Mouse (Mus musculus) liver, embryonic 12.5 days (tissue): ENCODE measurements around the gene Acta2. TPM values are rescaled to one million over a fixed set of nuclear protein-coding genes. Genes with fewer than 3 reads are reported as not detected.
A peak's percentile ranks its signal among the peaks of the same experiment; 100 is the strongest.

Source experiments
- ATAC-seq: fragments of 200-750 bp; cut with Nextera tagmentation; 2 replicates; pipeline ENCODE4 v1.8.0; 2017; ENCODE audit warnings: moderate number of reproducible peaks, mild to moderate bottlenecking, moderate library complexity
- H3K27ac ChIP-seq: fragments of 300-500 bp; sonication (generic); 2 replicates; pipeline ENCODE4 v1.5.1; 2016; ENCODE audit warnings: mild to moderate bottlenecking
- H3K27me3 ChIP-seq: fragments of 300-500 bp; sonication (generic); replicated peaks from 2 replicates; pipeline ENCODE4 v1.6.1; 2016; ENCODE audit warnings: mild to moderate bottlenecking, moderate library complexity
- H3K36me3 ChIP-seq: fragments of 300-500 bp; sonication (generic); 2 replicates; pipeline ENCODE4 v1.6.1; 2016; ENCODE audit warnings: mild to moderate bottlenecking, moderate library complexity
- H3K4me1 ChIP-seq: fragments of 300-500 bp; sonication (generic); 2 replicates; pipeline ENCODE4 v1.6.1; 2016
- H3K4me2 ChIP-seq: fragments of 300-500 bp; sonication (generic); 2 replicates; pipeline ENCODE4 v1.6.1; 2016; ENCODE audit warnings: mild to moderate bottlenecking, moderate library complexity
- H3K4me3 ChIP-seq: fragments of 300-500 bp; sonication (generic); 2 replicates; pipeline ENCODE4 v1.5.1; 2016; ENCODE audit warnings: mild to moderate bottlenecking, moderate library complexity
- H3K9ac ChIP-seq: fragments of 300-500 bp; sonication (generic); 2 replicates; pipeline ENCODE4 v1.6.1; 2016; ENCODE audit warnings: mild to moderate bottlenecking, moderate library complexity
- H3K9me3 ChIP-seq: fragments of 300-500 bp; sonication (generic); replicated peaks from 2 replicates; pipeline ENCODE4 v1.6.1; 2016; ENCODE audit warnings: mild to moderate bottlenecking, moderate library complexity
- WGBS: fragments of 180-500 bp; shearing (Covaris S2); methylation state at CpG from one replicate; pipeline ENCODE4 v1.1.7; 2016; ENCODE audit not compliant: insufficient replicate concordance; 5-methylcytosine and 5-hydroxymethylcytosine counted together
- polyA plus RNA-seq: library from polyadenylated mRNA; unstranded; fragments of >200 nt; fragmentation: Nextera tagmentation; extraction: Ambion mirVana; gene quantifications from 2 replicates; pipeline ENCODE4 v1.2.1, GENCODE M21; 2016

Acta2 gene
- polyA plus RNA-seq, 1 experiment from 2014 or later = 26.4 TPM

- WGBS = 57% methylated on average over 15 of the region's 15 CpGs
These were observed 14.0 kb downstream of the Acta2 start for GRCm38 (mm10) chr19:34241247-34241915.

GRCm38 (mm10) chr19:34240273-34241039 is 14.9 kb downstream of the Acta2 start:
- Histone ChIP-seq H3K4me3 (no peak overlapping the region), H3K4me1 (no peaks in the 10 kb centered on the region), H3K4me2 (no peak overlapping the region), H3K27ac (no peak overlapping the region), H3K27me3 (no peaks in the 10 kb centered on the region), H3K9ac (no peak overlapping the region), H3K9me3 (no peaks in the 10 kb centered on the region), H3K36me3 (peaks cover 4% of the 10 kb centered on the region; the same call in 1 of the 2 replicates)
- ATAC-seq = no peak
- 72% methylated on average over 5 of the region's 5 CpGs for WGBS

More at GRCm38 (mm10) chr19:34241247-34241915, 14.0 kb downstream of the Acta2 start:
- H3K36me3 ChIP-seq = peaks cover 4% of the 10 kb centered on the region; the same call in 1 of the 2 replicates
- H3K27me3 ChIP-seq = no peaks in the 10 kb centered on the region
- no peak overlapping the region for H3K27ac ChIP-seq
- no peaks in the 10 kb centered on the region for H3K4me1 ChIP-seq
- no peaks in the 10 kb centered on the region for H3K9me3 ChIP-seq
- H3K4me3 ChIP-seq = no peak overlapping the region
- no peak overlapping the region for H3K9ac ChIP-seq
- ATAC-seq = no peak
- H3K4me2 ChIP-seq = no peak overlapping the region

DNA sequence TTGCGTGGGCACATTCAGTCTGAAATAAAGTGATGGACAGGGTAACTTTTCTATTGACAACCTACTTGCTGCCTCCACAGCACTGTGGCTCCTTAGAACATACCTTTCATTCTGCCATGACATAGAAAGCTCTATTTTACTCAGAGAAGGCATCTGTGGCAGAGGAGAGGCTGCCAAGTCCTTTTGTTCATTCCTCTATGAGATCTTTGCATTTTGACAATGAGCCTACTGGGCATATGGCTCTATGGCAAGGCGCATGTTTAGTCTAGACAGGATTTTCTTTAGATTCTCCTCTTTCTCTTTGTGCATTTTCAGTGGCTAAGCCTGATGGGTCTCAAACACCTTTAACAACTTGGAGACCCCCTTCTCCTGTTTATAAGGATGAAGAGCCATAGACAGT is 17.6 kb downstream of the Acta2 start:
- WGBS = 75% methylated on average over 2 of the region's 2 CpGs
- no peak overlapping the region for H3K4me2 ChIP-seq
- ATAC-seq = no peak
- no peak overlapping the region for H3K4me3 ChIP-seq
- no peak overlapping the region for H3K27ac ChIP-seq
- H3K9me3 ChIP-seq = no peaks in the 10 kb centered on the region
- H3K36me3 ChIP-seq = peaks cover 4% of the 10 kb centered on the region; the same call in 1 of the 2 replicates
- H3K9ac ChIP-seq = no peak overlapping the region
- H3K27me3 ChIP-seq = no peaks in the 10 kb centered on the region
- H3K4me1 ChIP-seq = no peaks in the 10 kb centered on the region

DNA sequence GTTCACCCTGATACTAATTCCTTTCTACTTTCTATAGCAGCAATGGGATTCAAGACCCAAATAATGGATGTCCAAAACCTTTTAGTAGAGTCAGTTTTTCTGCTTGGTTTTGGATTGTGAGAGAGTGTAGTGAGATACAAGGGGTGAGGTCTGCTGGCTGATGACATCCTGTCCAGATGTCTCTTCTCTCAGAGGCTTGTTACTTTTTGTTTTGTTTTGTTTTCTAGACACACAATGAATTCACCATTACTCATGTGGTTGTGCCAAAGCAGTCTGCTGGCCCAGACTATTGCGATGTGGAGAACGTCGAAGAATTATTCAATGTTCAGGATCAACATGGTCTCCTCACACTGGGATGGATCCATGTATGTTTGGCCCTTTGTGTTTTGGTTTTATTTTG is 19.3 kb downstream of the Acta2 start:
- H3K27me3 ChIP-seq = no peaks in the 10 kb centered on the region
- no peaks in the 10 kb centered on the region for H3K4me1 ChIP-seq
- ATAC-seq = no peak
- WGBS = 94% methylated on average over 3 of the region's 3 CpGs
- H3K4me2 ChIP-seq = no peak overlapping the region
- H3K9me3 ChIP-seq = no peaks in the 10 kb centered on the region
- H3K27ac ChIP-seq = no peak overlapping the region
- peaks cover 4% of the 10 kb centered on the region; the same call in 1 of the 2 replicates for H3K36me3 ChIP-seq
- H3K9ac ChIP-seq = no peak overlapping the region
- H3K4me3 ChIP-seq = no peak overlapping the region

DNA sequence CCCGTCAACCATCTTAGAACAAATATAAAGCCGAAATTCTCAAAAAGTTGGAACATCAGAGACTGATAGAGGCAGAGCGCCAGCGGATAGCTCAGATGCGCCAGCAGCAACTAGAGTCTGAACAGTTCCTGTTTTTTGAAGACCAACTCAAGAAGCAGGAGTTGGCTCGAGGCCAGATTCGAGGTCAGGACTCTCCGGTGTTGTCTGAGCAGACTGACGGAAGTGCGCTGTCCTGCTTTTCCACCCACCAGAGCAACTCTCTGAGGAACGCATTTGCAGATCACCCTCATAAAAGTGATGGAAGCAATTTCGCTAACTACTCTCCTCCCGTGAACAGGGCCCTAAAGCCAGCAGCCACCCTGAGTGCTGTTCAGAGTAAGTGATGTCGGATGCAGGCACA is 21.4 kb downstream of the Acta2 start:
- no peak overlapping the region for H3K4me2 ChIP-seq
- 73% methylated on average over 14 of the region's 14 CpGs for WGBS

GRCm38 (mm10) chr19:34232326-34232725 is 23.1 kb downstream of the Acta2 start:
- Histone ChIP-seq H3K4me1 (no peaks in the 10 kb centered on the region), H3K4me2 (no peak overlapping the region), H3K9ac (no peak overlapping the region), H3K36me3 (no peaks in the 10 kb centered on the region), H3K27ac (no peak overlapping the region), H3K27me3 (no peaks in the 10 kb centered on the region), H3K9me3 (no peaks in the 10 kb centered on the region), H3K4me3 (no peak overlapping the region)
- ATAC-seq = no peak
- 52% methylated on average over 5 of the region's 5 CpGs for WGBS

More for the DNA sequence above, 21.4 kb downstream of the Acta2 start:
- Histone ChIP-seq H3K27me3 (no peaks in the 10 kb centered on the region), H3K4me1 (no peaks in the 10 kb centered on the region), H3K9me3 (no peaks in the 10 kb centered on the region), H3K4me3 (no peak overlapping the region), H3K27ac (no peak overlapping the region), H3K36me3 (peaks cover 4% of the 10 kb centered on the region; the same call in 1 of the 2 replicates), H3K9ac (no peak overlapping the region)
- ATAC-seq = no peak

- 74% methylated on average over 7 of the region's 7 CpGs for WGBS
These were observed 23.8 kb downstream of the Acta2 start for GRCm38 (mm10) chr19:34231596-34231995.

DNA sequence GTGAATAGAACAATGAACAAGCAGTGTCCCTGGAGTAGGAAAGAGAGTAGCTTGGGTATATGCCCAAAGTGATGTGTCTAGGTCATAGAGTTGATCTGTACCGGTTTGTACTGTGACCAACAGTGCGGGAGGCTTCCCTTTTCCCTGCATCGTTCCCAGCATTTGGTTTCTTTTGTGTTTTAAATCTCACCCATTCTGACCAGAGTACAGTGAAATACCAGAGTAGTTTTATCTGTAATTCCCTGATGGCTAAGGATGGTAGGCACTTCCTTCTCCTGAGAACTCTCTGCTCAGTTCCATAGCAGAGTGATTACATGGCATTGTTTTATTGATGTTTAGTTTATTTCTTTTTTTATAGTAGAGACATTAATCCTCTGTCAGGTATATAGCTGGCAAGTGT is 32.6 kb downstream of the Acta2 start:
- Histone ChIP-seq H3K4me1 (peaks cover 8% of the 10 kb centered on the region; the same call in 1 of the 2 replicates), H3K9me3 (no peaks in the 10 kb centered on the region), H3K4me3 (no peak overlapping the region), H3K4me2 (no peak overlapping the region), H3K27ac (no peak overlapping the region), H3K36me3 (no peaks in the 10 kb centered on the region), H3K27me3 (no peaks in the 10 kb centered on the region), H3K9ac (no peak overlapping the region)
- WGBS = 74% methylated on average over 3 of the region's 3 CpGs
- ATAC-seq = no peak

More at GRCm38 (mm10) chr19:34231596-34231995, 23.8 kb downstream of the Acta2 start:
- Histone ChIP-seq H3K4me2 (no peak overlapping the region), H3K27ac (no peak overlapping the region), H3K9me3 (no peaks in the 10 kb centered on the region), H3K4me1 (no peaks in the 10 kb centered on the region), H3K4me3 (no peak overlapping the region), H3K36me3 (no peaks in the 10 kb centered on the region), H3K27me3 (no peaks in the 10 kb centered on the region), H3K9ac (no peak overlapping the region)
- ATAC-seq = no peak

GRCm38 (mm10) chr19:34220732-34221380 is 34.5 kb downstream of the Acta2 start:
- 55% methylated on average over 3 of the region's 3 CpGs for WGBS

DNA sequence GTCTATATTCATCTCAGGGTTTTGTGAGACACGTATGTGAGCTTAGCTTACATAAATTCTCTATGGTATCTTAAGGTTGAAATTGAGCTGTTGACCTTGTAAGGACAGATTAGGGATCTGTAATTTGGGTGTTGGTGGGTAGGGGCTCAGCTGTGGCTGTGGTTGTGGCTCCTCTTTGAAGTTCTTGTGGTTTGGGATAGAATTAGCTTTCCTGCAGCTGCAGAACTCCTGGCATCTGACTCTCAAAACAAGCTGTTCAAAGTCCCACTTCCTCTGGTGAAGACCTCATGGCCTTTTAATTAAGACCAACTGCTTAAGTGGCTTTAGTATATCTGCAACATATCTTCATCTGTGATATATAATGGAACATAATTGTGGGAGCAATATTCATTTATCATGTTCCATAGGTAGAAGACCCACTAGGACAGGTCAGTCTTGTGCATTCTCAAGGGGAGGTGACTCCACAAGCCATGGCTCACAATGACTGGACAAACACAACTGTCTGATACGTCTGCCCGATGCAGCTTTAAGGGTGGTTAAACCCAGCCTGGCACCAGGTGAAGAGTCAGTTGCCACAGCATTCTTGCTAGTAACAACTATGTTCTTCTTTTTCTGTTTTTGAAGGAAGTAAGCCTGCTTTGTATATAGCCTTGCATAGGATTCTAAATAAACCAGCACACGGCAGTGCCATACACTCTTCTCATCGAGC is 36.0 kb downstream of the Acta2 start:
- H3K27ac ChIP-seq = no peak overlapping the region
- no peaks in the 10 kb centered on the region for H3K36me3 ChIP-seq
- no peak for ATAC-seq
- H3K27me3 ChIP-seq = no peaks in the 10 kb centered on the region
- 76% methylated on average over 5 of the region's 5 CpGs for WGBS
- no peak overlapping the region for H3K9ac ChIP-seq
- H3K4me3 ChIP-seq = no peak overlapping the region
- H3K4me2 ChIP-seq = no peak overlapping the region
- peaks cover 8% of the 10 kb centered on the region; the same call in 1 of the 2 replicates for H3K4me1 ChIP-seq
- no peaks in the 10 kb centered on the region for H3K9me3 ChIP-seq

More at GRCm38 (mm10) chr19:34220732-34221380, 34.5 kb downstream of the Acta2 start:
- Histone ChIP-seq H3K27me3 (no peaks in the 10 kb centered on the region), H3K9me3 (no peaks in the 10 kb centered on the region), H3K9ac (no peak overlapping the region), H3K4me1 (peaks cover 8% of the 10 kb centered on the region; the same call in 1 of the 2 replicates), H3K36me3 (no peaks in the 10 kb centered on the region), H3K4me2 (no peak overlapping the region), H3K27ac (no peak overlapping the region), H3K4me3 (no peak overlapping the region)
- peak; percentile 71 for ATAC-seq

DNA sequence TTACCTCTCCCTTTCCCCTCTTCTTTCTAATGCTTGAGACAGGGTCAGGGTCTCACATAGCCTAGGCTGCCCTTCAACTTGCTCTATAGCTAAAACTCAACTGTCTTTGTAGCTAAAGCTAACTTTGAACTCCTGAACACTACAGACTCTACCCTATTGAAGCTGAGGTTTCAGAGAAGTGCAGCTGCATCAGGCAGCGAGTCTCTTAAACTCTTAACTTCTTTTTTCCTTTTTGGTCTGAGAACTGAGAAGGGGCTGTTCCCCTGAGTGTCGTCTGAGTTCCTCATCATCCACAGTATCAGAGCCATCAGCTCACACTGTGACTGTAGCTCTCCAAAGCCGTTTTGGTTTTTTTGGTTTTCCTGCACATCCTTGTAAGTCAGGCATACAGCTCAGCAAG is 37.6 kb downstream of the Acta2 start:
- 40% methylated on average over 3 of the region's 3 CpGs for WGBS
- Histone ChIP-seq H3K9me3 (no peaks in the 10 kb centered on the region), H3K4me2 (no peak overlapping the region), H3K36me3 (no peaks in the 10 kb centered on the region), H3K4me3 (no peak overlapping the region), H3K27me3 (no peaks in the 10 kb centered on the region), H3K4me1 (peaks cover 8% of the 10 kb centered on the region; the same call in 1 of the 2 replicates), H3K27ac (no peak overlapping the region), H3K9ac (no peak overlapping the region)
- no peak for ATAC-seq
